Mouse (Mus musculus) neural tube, embryonic 11.5 days (tissue): ENCODE data around the gene Sema3f. TPM values are rescaled to one million over a fixed set of nuclear protein-coding genes. Genes with fewer than 3 reads are reported as not detected.

Experiments
- ATAC-seq: fragments of 200-750 bp; cut with Nextera tagmentation; 2 replicates; pipeline ENCODE4 v1.8.0; 2017; ENCODE audit warnings: moderate number of reproducible peaks, mild to moderate bottlenecking, moderate TSS enrichment, moderate library complexity; ENCODE audit not compliant: insufficient read depth, low FRiP score, low TSS enrichment
- DNase-seq: peaks from one replicate; pipeline ENCODE4 v3.0.0-alpha.2; 2015; ENCODE audit warnings: low spot score
- H3K27ac ChIP-seq: fragments of 300-500 bp; sonication (generic); 2 replicates; pipeline ENCODE4 v1.5.1; 2014; ENCODE audit warnings: low read depth, mild to moderate bottlenecking, low read length
- H3K27me3 ChIP-seq: fragments of 300-500 bp; sonication (generic); 2 replicates; pipeline ENCODE4 v1.6.1; 2014; ENCODE audit warnings: mild to moderate bottlenecking, low read length, mixed read lengths; ENCODE audit not compliant: control insufficient read depth, insufficient read depth
- H3K36me3 ChIP-seq: fragments of 300-500 bp; sonication (generic); 2 replicates; pipeline ENCODE4 v1.6.1; 2014; ENCODE audit warnings: mild to moderate bottlenecking, low read length, moderate library complexity, mixed read lengths; ENCODE audit not compliant: control insufficient read depth, insufficient read depth
- H3K4me1 ChIP-seq: fragments of 300-500 bp; sonication (generic); 2 replicates; pipeline ENCODE4 v1.6.1; 2014; ENCODE audit warnings: low read length, mixed read lengths; ENCODE audit not compliant: control insufficient read depth, insufficient read depth
- H3K4me2 ChIP-seq: fragments of 300-500 bp; sonication (generic); 2 replicates; pipeline ENCODE4 v1.6.1; 2014; ENCODE audit warnings: low read depth, mild to moderate bottlenecking, moderate library complexity
- H3K4me3 ChIP-seq: fragments of 300-500 bp; sonication (generic); 2 replicates; pipeline ENCODE4 v1.5.1; 2014; ENCODE audit warnings: low read depth, low read length
- H3K9ac ChIP-seq: fragments of 300-500 bp; sonication (generic); 2 replicates; pipeline ENCODE4 v1.6.1; 2014; ENCODE audit warnings: mild to moderate bottlenecking, low read length
- H3K9me3 ChIP-seq: fragments of 300-500 bp; sonication (generic); 2 replicates; pipeline ENCODE4 v1.6.1; 2016; ENCODE audit warnings: low read length; ENCODE audit not compliant: control insufficient read depth
- WGBS: fragments of 180-500 bp; shearing (Covaris S2); extraction: QIAGEN DNeasy Blood & Tissue Kit; methylation state at CpG from one replicate; pipeline ENCODE4 v1.1.7; 2014; 5-methylcytosine and 5-hydroxymethylcytosine counted together
- polyA plus RNA-seq: library from polyadenylated mRNA; unstranded; fragments of >200 nt; fragmentation: Nextera tagmentation; extraction: Ambion mirVana; gene quantifications from 2 replicates; pipeline ENCODE4 v1.2.1, GENCODE M21; 2014

Sema3f gene
- polyA plus RNA-seq, 1 experiment from 2014 or later: 15.3 TPM

- WGBS: 21% methylated on average over 7 of the region's 7 CpGs
- Histone ChIP-seq H3K4me3 (no peak overlapping the region), H3K27me3 (peaks cover 13% of the 10 kb centered on the region), H3K9ac (no peak overlapping the region), H3K4me2 (no peak overlapping the region), H3K36me3 (peaks cover 19% of the 10 kb centered on the region), H3K9me3 (no peaks in the 10 kb centered on the region), H3K4me1 (peaks cover 24% of the 10 kb centered on the region), H3K27ac (peak overlapping the region; percentile 21; the same call in 1 of the 2 replicates)
- ATAC-seq (peak; percentile 61), DNase-seq (peak; percentile 88)
Observed at GRCm38 (mm10) chr9:107738020-107738840, 28.0 kb upstream of the Sema3f start.

GRCm38 (mm10) chr9:107736185-107736485, 25.9 kb upstream of the Sema3f start:
- no peak for ATAC-seq
- peaks cover 24% of the 10 kb centered on the region for H3K4me1 ChIP-seq
- peaks cover 7% of the 10 kb centered on the region for H3K36me3 ChIP-seq
- H3K9ac ChIP-seq: peak overlapping the region; percentile 22; the same call in 1 of the 2 replicates
- H3K4me2 ChIP-seq: peak overlapping the region; percentile 32
- WGBS: 2% methylated on average over 7 of the region's 7 CpGs
- H3K27ac ChIP-seq: no peak overlapping the region
- no peaks in the 10 kb centered on the region for H3K9me3 ChIP-seq
- peak; percentile 44 for DNase-seq
- H3K27me3 ChIP-seq: peaks cover 13% of the 10 kb centered on the region
- no peak overlapping the region for H3K4me3 ChIP-seq

- peaks cover 25% of the 10 kb centered on the region for H3K4me1 ChIP-seq
- 0 out of 2 replicates have a peak overlapping the region, but pooled peaks have one; percentile 17 for H3K27ac ChIP-seq
- peak overlapping the region; percentile 32 for H3K4me2 ChIP-seq
- no peak for ATAC-seq
- DNase-seq: peak; percentile 36
- peaks cover 13% of the 10 kb centered on the region for H3K27me3 ChIP-seq
- peak overlapping the region; percentile 22; the same call in 1 of the 2 replicates for H3K9ac ChIP-seq
- peaks cover 2% of the 10 kb centered on the region for H3K36me3 ChIP-seq
- 3% methylated on average over 16 of the region's 17 CpGs for WGBS
- no peak overlapping the region for H3K4me3 ChIP-seq
- no peaks in the 10 kb centered on the region for H3K9me3 ChIP-seq
Observed at GRCm38 (mm10) chr9:107735356-107736184, 25.3 kb upstream of the Sema3f start.

- no peaks in the 10 kb centered on the region; the same call in 1 of the 2 replicates for H3K36me3 ChIP-seq
- no peak overlapping the region for H3K4me3 ChIP-seq
- ATAC-seq: no peak
- no peak overlapping the region for H3K9ac ChIP-seq
- H3K9me3 ChIP-seq: no peaks in the 10 kb centered on the region
- peaks cover 32% of the 10 kb centered on the region for H3K4me1 ChIP-seq
- H3K27me3 ChIP-seq: peaks cover 13% of the 10 kb centered on the region
- H3K27ac ChIP-seq: no peak overlapping the region
- WGBS: 34% methylated on average over 7 of the region's 7 CpGs
- DNase-seq: no peak
- no peak overlapping the region for H3K4me2 ChIP-seq
Observed at GRCm38 (mm10) chr9:107734567-107734971, 24.3 kb upstream of the Sema3f start.

GRCm38 (mm10) chr9:107729709-107730108, 19.4 kb upstream of the Sema3f start:
- no peak for ATAC-seq
- WGBS: 31% methylated on average over 3 of the region's 3 CpGs
- peaks cover 21% of the 10 kb centered on the region for H3K4me1 ChIP-seq
- H3K9ac ChIP-seq: no peak overlapping the region
- H3K4me2 ChIP-seq: no peak overlapping the region
- no peaks in the 10 kb centered on the region for H3K36me3 ChIP-seq
- H3K9me3 ChIP-seq: no peaks in the 10 kb centered on the region
- H3K27me3 ChIP-seq: no peaks in the 10 kb centered on the region
- no peak overlapping the region for H3K27ac ChIP-seq
- peak; percentile 57 for DNase-seq
- no peak overlapping the region for H3K4me3 ChIP-seq

GRCm38 (mm10) chr9:107728919-107729670, 18.8 kb upstream of the Sema3f start:
- Histone ChIP-seq H3K36me3 (no peaks in the 10 kb centered on the region), H3K9ac (no peak overlapping the region), H3K4me2 (no peak overlapping the region), H3K27me3 (no peaks in the 10 kb centered on the region), H3K9me3 (no peaks in the 10 kb centered on the region), H3K27ac (no peak overlapping the region), H3K4me3 (no peak overlapping the region), H3K4me1 (peaks cover 16% of the 10 kb centered on the region)
- no peak for DNase-seq
- WGBS: 66% methylated on average over 6 of the region's 6 CpGs
- no peak for ATAC-seq

GRCm38 (mm10) chr9:107727041-107727440, 16.8 kb upstream of the Sema3f start:
- ATAC-seq (no peak), DNase-seq (peak; percentile 39)
- no peaks in the 10 kb centered on the region for H3K27me3 ChIP-seq
- WGBS: 57% methylated on average over 3 of the region's 3 CpGs
- no peak overlapping the region for H3K4me3 ChIP-seq
- peaks cover 30% of the 10 kb centered on the region for H3K4me1 ChIP-seq
- H3K36me3 ChIP-seq: no peaks in the 10 kb centered on the region
- no peak overlapping the region for H3K9ac ChIP-seq
- no peak overlapping the region for H3K4me2 ChIP-seq
- H3K27ac ChIP-seq: no peak overlapping the region
- H3K9me3 ChIP-seq: no peaks in the 10 kb centered on the region

- Histone ChIP-seq H3K4me2 (no peak overlapping the region), H3K4me3 (no peak overlapping the region), H3K36me3 (no peaks in the 10 kb centered on the region), H3K4me1 (peaks cover 24% of the 10 kb centered on the region), H3K27me3 (no peaks in the 10 kb centered on the region), H3K9ac (no peak overlapping the region), H3K27ac (no peak overlapping the region), H3K9me3 (no peaks in the 10 kb centered on the region)
- ATAC-seq (no peak), DNase-seq (no peak)
- 96% methylated on average over 1 of the region's 1 CpGs for WGBS
Observed at GRCm38 (mm10) chr9:107724796-107725195, 14.5 kb upstream of the Sema3f start.
